Mouse (Mus musculus): ENCODE measurements around the gene Tssk3.
A peak's percentile ranks its signal among the peaks of the same experiment; 100 is the strongest.
"Not testable (repeated sequence)": the region's sequence is repeated elsewhere in the genome, so short reads cannot be mapped to it uniquely, and the experiment has no call there.

Gene Tssk3

DNA sequence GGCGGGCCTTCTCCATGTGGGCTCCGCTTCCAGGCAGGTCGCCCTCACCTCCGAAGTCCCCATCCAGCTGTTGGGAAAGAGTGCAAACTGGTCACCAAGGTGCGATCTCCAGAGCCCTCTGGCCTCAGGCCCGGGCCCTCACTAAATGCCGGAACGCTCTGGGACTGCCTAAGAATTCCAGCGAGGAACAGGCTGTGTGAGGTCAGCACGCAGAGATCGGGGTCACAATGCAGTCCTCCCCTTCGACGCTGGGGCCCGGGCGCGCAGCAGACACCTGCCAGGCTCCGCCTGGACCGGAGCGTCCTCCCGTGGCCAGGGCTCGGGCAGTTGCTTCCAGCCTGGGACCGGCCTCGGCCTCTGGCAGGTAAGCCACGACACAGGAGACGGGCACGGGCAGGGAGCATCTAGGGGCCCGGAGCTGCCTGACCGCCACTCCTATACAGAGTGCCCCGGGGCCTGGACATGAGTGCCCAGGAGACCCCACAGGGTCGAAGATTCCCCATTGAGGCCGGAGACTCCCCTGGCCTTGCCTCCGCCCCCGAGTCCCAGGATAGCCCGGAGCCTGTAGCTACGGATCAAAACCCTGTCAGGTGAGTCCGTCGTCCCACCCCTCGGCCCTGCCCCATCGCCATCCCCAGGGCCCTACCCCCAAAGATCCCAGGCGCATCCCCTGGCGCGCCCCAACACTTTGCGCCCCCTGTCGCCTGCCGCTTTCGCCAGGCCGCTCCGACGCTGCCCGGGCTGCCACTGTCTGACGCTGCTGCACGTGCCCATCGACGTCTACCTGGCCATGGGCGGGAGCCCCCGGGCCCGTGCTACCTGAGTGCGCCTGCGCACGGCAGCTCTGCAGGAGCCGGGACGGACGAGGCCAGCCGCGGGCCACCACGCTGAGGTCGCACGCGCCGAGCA is at the start of gene Tssk3, which contains the start of gene Fam229a:
Gene Tssk3 (minus strand): TSS at position 51 of the 909 bp plus-strand sequence.
Gene Fam229a (plus strand): TSS at position 219 of the 909 bp plus-strand sequence.
- peak; percentile 50 for DNase-seq

GRCm38 (mm10) chr4:129540012-129540411 is 49.2 kb upstream of the Tssk3 start:
- DNase-seq = peak; percentile 72

GRCm38 (mm10) chr4:129528901-129529300 is 38.1 kb upstream of the Tssk3 start:
- not testable (repeated sequence) for DNase-seq

GRCm38 (mm10) chr4:129525889-129526288 is 35.1 kb upstream of the Tssk3 start:
- no peak for DNase-seq

DNA sequence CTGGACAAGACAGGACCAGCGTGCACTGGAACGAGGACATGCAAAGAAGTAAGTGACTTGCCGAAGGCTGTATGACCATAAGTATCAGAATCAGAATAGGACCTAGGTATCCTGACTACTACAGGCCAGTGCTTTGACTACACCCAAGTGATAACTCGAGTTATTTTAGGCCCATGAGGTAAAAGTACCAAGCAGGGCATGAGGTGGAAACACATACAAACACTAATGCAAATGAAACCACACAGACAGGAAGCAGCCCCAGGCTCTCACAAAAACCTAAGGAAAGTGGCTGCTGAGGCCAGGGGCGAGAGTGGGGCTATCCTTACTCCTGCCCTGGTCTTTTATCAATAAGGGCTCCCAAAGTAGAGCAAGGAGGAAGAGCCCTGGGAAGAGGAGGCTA is 34.5 kb upstream of the Tssk3 start:
- no peak for DNase-seq

- DNase-seq = no peak
Observed at GRCm38 (mm10) chr4:129518519-129518918, 27.7 kb upstream of the Tssk3 start.

DNA sequence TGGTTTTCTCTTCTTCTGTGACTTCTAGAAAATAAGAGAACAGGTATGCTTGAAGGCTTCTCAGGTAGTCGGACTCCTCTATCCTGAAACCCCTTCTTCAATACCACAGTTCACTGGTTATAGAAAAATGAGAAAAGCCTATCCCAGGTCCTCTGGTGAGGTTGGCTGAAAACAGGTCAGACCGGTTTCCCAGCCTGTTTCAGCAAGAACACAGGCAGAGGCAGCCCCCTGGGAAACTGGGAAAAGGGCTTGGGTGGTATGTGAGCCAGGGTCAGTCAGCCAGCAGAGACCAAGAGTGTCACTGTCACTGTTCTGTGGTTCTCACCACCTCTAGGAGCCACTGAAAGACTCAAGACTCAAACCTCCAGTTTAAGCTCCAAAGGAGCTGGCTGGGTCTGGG is 26.1 kb upstream of the Tssk3 start:
- DNase-seq = no peak

DNA sequence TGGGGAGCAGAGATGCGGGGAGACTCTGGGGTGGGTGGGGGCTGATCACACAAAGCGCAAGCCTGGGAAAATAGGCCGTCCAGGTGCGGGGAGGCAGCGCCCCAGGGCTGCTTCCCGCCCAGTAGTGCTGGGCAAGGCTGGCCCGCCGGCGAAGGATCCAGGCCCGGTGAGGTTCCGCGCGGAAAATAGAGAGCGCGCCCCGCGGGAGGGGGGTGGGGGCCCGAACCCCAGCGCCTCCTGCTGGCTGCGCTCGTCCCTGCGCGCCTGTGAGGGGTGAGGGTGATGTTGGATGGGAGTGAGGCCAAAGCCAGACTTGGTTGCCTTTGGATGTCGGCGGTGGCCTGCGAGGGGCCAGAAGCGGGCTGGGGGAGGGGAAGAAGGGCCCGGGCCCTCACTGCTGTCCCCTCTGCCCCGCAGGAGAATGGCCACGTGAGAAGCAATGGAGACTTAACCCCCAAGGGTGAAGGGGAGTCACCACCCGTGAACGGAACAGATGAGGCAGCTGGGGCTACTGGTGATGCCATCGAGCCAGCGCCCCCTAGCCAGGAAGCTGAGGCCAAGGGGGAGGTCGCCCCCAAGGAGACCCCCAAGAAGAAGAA is 23.6 kb upstream of the Tssk3 start:
- DNase-seq = peak; percentile 85

DNA sequence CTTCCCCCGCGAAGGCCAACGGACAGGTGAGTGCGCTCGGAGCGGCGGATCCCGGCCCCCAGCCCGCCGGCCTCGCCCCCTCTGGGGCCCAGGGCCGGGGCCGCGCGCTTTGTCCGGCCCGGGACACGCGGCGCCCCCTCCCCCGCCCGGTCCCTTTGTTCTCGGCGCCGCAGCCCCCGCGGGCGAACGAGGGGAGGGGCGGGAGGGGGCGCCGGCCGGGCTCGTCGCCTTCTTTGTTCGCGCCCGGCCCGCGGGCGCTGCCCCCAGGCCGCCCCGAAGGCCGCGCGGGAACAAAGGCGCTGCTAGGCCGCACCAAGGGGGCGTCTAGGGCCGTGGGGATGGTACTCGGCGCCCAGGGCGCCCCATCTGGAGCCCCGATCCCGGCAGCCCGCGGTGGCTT is 23.1 kb upstream of the Tssk3 start:
- DNase-seq = no peak

GRCm38 (mm10) chr4:129513086-129513767 is 22.4 kb upstream of the Tssk3 start, which contains the start of gene Marcksl1:
Marcksl1 (plus strand) TSS chr4:129513581.
- peak; percentile 96 for DNase-seq

GRCm38 (mm10) chr4:129511413-129512096 is 20.7 kb upstream of the Tssk3 start:
- no peak for DNase-seq

GRCm38 (mm10) chr4:129510723-129511412 is 20.0 kb upstream of the Tssk3 start:
- DNase-seq = no peak

DNA sequence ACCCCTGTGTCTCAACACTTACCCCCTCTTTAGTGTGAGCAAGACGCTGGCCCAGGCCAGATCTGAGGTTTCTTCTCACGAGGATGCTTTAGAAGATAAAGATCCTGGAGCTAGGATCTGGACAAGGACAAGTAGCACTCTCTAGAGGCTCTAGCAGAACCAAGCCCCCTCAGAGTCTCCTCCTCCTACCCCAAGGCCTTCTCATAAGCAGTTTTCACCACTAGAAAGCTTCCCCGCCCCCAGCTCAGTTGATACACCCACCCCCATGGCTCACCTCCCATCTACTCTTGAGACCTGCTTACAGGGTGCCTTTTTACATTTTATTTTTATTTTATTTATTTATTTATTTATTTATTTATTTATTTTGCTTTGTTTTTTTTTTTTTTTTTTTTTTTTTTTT is 18.8 kb upstream of the Tssk3 start:
- DNase-seq = no peak

GRCm38 (mm10) chr4:129508834-129509600 is 18.2 kb upstream of the Tssk3 start:
- DNase-seq = no peak

DNA sequence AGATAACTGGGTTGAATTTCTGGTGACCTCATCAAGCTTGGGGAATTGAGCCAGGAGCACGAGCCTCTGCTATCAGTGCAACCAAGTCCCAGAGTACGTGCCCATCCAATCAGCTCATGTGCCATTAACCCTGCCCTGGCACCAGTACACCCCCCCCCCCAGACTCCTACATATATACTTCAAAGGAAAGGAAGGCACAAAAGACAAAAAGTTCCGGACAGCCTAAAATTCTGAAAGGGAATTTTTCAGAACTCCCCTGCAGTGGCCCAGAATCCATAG is 17.4 kb upstream of the Tssk3 start:
- DNase-seq = no peak

DNA sequence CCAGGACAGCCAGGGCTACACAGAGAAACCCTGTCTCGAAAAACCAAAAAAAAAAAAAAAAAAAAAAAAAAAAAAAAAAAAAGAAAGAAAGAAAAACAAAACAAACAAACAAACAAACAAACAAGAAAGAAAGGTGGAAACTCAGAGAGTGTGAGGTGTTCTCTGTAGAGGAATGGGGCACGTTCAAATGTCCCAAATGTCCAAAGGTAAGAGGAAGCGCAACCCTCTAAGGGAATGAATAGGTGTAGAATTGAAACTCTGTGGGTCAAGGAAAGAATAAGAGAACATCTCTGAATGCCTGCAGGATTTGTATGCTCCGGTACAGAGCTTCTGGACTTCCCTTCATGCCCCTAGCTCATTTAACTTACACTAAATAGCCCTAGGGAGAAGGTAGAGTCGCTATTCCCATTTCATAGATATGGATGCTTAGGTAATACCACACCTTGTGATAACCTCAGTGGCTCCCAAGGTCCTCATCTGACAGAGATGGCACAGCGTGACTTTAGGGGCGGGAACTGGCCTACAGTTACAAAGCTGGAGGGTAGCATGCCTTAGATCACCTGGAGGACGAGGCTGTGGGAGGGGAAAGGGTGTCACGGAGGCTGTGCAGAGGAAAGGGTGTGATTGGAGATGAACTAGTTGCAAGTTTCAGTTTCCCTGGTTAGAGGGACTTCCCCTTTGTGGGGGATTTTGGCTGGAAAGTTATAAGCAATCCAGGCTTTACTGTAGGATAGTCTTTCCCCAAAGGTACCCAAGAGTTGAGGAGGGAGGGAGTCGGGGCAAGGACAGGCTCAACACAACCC is 16.8 kb upstream of the Tssk3 start:
- no peak for DNase-seq

- no peak for DNase-seq
Observed at GRCm38 (mm10) chr4:129505511-129505910, 14.7 kb upstream of the Tssk3 start.

DNA sequence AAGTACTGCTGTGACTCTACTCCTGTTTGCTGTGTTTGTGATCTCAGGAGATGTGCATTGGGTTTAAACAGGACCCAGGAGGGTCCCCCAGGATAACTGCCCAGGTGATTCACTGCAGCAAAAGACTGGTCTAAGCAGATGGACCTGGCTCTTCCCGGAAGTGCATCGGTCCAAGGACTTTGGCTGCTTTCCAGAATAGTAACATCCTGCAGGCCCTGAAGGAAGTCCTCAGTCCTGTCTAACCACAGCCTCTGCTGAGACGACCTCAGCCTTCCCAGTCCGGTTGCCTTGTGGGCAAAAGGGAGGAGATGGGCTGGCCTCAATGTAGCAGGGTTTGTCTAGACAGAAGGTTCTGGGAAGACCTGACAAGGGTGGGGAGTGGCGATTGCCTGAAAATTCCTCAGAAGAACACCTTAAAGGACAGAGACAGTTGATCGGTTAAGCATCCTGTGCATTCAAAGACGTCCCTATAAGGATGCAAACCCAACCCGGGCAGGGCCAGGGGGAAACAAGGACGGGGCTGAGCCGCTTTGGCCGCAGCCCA is 12.2 kb upstream of the Tssk3 start:
- no peak for DNase-seq

DNA sequence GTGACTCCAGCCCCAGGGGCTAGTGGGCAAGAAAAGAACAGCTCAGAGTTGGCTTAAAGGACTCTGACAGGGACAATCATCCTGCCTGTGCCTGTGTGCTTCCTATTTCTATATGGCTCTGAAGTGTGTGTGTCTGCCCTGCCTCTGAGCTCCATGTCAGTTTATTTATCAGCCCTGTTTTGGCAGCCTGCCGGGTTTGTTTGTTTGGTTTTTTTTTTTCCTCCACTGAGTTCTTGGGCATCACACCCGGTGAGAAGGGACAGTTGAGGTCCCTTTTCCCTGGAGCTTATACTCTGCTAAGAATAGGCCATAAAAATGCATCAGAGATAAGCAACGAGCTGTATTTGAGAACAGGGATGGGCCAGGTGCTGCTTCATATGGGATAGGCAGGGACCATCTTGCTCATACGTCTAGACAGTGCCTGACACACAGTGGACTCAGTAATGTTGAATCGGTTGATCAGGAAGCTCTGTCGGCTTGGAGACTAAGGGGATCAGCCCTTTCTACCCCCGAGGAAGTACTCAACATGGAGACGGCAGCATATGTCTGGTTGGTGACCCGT is 11.6 kb upstream of the Tssk3 start:
- DNase-seq = no peak
